Mouse (Mus musculus) layer of hippocampus, adult 2 months (tissue): Measurements from ENCODE around the gene Tmem9b. TPM values are rescaled to one million over a fixed set of nuclear protein-coding genes. Genes with fewer than 3 reads are reported as not detected.
A peak's percentile ranks its signal among the peaks of the same experiment; 100 is the strongest.

Source experiments
- DNase-seq, 2 experiments: peaks; one replicate each; pipeline ENCODE4 v3.0.0; 2022; ENCODE audit warnings: low spot score in 2 of 2
- H3K27ac ChIP-seq: fragments of 200-600 bp; 2 replicates; pipeline ENCODE4 v1.8.1; 2022
- H3K4me3 ChIP-seq: fragments of 200-600 bp; 2 replicates; pipeline ENCODE4 v1.8.1; 2022; ENCODE audit warnings: mild to moderate bottlenecking
- CTCF ChIP-seq: fragments of 200-600 bp; conservative IDR thresholded peaks from 2 replicates; pipeline ENCODE4 v1.8.1; 2022; ENCODE audit warnings: antibody characterized with exemption, mild to moderate bottlenecking, moderate library complexity
- total RNA-seq, 2 experiments: library from RNA; stranded (reverse); gene quantifications; 2 replicates each; pipeline ENCODE4 v1.2.3; 2021

Tmem9b gene
- total RNA-seq, 2 experiments from 2014 or later = 101 to 102 TPM

DNA sequence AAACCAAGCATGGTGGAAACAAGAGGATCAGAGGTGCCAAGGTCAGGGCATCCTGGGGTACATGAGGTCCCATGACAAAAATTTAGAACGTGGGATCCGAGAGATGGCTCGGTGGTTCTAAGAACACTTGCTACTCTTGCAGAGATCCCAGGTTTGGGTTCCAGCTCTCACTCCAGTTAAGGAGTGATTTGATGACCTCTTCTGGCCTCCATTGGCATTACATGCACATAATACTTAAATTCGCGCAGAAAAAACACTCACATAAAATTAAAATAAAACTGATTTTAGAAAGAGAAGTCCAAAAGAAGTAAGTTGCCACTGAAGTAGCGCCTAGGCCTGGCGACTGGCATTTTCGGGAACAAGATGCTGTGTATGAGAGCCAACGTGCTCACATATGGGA, 33.4 kb downstream of the Tmem9b start:
- Histone ChIP-seq H3K4me3 (no peak overlapping the region), H3K27ac (no peak overlapping the region)
- peak; percentile 35 to 59 for DNase-seq
- peak; percentile 85 for TF ChIP-seq CTCF

DNA sequence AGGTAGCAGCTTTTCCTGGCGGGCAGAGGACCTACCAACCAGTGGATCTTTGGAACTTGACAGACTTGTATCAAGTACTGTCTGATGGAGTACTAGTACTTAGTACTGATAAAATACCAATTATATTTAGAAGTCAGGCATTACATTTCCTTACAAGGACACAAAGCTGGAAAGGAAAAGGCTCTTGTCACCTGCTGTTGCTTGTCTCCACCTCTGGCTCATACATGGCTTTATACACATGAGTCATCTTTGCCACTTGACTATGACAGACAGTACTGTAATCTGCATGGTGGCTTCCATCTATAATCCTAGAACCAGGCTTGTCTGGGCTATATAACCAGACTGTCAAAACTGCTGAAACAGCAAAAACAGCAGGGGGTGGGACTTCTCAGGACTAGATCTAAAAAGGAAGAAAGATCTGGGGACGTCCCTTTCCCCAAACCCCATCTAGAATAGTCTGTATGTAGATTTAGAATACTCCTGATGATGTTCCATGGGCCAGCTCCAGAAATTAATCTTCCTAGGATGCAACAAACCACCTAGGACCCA, 39.2 kb downstream of the Tmem9b start:
- DNase-seq = no peak
- H3K27ac ChIP-seq = no peak overlapping the region
- no peak for TF ChIP-seq CTCF
- no peak overlapping the region for H3K4me3 ChIP-seq

DNA sequence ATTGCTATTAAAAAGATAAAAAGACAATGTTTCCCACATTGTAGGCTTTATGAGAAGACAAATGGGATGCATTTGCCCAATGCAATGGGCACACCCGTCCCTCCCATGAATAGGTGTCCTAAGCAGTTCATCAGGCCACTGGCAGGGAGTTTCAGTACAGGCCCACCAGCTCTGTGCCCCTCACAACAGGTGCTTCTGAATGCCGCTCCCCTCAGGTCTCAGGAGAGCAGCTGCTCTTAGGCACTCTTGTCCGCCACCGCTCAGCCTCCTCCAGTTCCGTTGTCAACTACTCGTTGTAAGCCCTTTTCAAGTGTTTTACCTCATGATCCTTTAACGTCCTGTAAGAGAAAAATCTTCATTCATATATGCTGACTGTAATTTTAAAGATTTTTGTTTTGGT, 40.5 kb downstream of the Tmem9b start:
- no peak overlapping the region for H3K27ac ChIP-seq
- DNase-seq = no peak
- no peak for TF ChIP-seq CTCF
- H3K4me3 ChIP-seq = no peak overlapping the region

DNA sequence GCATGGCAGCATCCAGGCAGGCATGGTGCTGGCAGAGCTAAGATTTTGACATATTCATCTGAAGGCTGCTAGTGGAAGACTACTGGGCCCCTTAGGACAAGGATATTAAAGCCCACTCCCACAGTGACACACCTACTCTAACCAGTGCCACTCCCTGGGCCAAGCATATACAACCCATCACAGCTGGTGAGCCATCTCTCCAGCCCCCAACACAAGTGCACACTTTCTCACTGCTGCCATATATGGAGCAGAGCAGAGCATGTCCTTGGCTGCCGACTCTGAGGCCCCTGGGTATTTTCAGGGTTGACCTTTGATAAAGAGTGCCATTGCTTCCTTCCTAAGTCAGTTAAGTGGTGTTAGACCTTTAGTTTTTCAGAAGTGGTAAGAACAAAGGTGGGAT, 42.6 kb downstream of the Tmem9b start:
- Histone ChIP-seq H3K4me3 (no peak overlapping the region), H3K27ac (peak overlapping the region; percentile 64; the same call in 1 of the 2 replicates)
- DNase-seq = no peak
- no peak for TF ChIP-seq CTCF

DNA sequence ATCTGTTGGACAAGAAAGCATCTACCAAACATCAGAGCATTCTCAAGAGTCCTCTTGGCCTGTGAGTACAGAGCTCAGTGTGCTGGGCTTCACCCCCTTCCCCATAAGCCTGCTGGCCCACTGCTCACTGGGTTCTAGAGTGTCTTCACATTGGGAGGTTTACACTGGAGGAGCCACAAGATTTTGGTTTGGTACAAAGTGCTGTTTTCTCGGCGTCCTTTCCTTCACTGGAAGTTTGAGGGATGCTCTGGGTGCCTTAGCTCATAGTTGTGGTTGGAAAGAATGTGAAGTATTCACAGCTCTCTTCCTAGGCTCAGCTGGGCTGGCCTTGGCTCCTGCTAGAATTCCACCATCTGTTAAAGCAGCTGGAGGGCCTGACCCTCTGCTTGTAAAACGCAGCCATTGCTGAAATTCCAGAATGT, 43.7 kb downstream of the Tmem9b start:
- DNase-seq = no peak
- H3K27ac ChIP-seq = peak overlapping the region; percentile 64
- no peak overlapping the region for H3K4me3 ChIP-seq
- no peak for TF ChIP-seq CTCF

DNA sequence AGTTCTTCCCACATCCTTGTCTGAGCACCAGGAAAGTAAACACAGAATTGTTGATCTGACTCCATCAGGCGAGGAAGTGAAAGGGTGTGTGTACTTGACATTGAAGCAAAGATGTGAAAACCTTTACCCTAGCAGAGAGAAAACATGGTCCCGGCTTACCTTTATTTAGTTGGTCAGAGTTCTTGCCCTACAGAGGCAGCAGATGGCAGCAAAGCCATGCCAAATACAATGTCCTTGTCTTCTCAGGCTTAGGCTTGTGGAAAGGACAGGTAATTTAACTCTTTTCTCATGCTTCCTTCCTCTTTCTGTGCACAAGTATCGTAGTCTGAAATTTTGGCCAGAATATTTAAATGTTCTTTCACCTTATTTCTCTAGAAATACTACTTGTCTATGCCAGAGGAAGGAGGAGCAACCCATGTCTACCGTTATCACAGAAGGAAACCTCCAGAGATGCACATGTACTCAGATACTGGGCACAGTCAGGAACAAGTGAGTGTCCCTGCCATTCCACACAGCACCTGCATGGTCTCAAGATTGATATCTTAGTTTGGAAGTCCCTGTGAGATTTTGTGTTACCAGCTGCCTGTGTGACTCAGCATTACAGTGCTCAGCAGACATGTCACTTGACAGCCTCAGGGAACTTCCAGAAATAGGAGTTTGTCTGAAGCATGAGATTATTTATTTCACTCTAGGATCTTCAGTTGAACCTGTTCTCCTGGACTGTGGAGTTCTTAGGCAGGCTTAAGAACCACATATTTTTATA, 45.5 kb downstream of the Tmem9b start:
- peak; percentile 79 for TF ChIP-seq CTCF
- Histone ChIP-seq H3K27ac (peak overlapping the region; percentile 64), H3K4me3 (no peak overlapping the region)
- DNase-seq = peak; percentile 29 to 36

DNA sequence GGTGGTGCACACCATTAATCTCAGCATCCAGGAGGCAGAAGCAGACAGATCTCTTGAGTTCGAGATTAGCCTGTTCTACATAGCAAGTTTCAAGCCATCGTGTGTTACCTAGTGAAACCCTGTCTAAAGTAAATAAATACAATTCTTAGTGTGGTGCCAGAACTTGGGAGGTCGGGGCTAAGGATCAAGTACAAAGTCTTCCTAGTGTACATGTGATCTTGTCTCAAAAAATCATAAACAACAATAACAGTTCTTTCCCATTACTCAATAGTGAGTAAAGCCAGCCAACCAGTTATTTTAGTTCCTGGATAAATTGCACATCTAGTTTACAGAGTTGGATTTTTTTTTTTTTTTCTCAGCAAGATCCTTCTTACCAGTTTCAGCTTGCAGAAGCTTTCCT, 48.2 kb downstream of the Tmem9b start:
- DNase-seq = no peak
- TF ChIP-seq CTCF = no peak
- peak overlapping the region; percentile 73 for H3K4me3 ChIP-seq
- no peak overlapping the region for H3K27ac ChIP-seq

DNA sequence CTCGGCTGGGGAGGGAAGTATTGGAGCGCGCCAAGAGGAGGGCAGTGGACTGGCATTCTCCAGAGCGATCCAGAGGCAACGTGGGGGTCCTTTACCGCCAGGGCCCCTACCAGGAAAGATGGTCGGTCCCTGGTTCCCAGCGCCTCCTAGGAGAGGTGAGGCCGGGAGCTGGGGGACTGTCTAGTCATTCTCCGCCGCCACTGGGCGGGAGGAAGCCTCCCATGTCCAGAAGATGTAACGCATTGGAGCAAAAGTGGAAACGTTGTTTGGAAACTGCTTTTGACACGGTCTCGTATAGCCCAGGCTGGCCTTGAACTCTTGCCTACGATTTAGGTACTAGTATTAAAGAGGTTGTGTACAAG, 48.7 kb downstream of the Tmem9b start:
- Histone ChIP-seq H3K27ac (peak overlapping the region; percentile 80), H3K4me3 (peak overlapping the region; percentile 73)
- TF ChIP-seq CTCF = no peak
- DNase-seq = no peak

DNA sequence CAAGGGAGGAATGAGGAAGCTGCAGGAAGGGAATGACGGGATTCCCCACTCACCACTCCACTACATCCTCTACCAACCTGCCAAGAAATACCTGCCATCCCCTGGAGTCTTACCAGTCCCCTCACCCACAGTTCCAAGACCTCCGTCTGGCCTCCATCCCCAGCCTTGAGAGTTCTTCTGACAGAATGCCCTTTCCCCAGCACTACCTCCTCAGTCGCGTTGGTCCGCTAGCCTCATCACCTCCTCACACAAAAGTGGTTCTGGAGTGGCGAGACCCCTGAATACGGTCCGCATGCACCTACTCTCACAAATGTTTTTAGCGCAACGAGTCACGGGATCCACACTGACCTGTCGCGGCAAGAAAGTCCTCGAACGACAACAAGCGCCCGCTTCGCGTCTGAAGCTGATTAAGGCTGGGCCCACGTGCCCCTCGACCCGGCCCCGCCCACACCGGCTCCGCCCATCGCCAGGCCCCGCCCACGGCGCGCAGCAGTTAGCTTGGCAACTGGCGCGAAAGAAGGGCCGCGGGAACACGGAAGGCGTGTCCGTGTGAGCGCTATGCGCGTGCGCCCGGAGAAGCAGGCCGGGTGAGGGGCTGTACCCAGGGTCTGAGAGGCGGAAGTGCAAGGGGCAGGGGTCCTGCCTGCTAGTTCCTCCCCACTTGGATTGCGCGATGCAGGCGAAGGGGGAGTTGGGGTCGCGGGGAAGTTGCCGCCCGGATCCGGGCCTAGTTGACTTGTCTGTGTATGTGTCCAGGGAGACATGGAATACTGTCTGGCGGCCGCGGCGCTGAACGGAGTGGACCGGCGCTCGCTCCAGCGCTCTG, 49.3 kb downstream of the Tmem9b start, which contains the start of the genes St5 and Akip1:
TSS of gene St5 (minus strand) at position 416 of the 826 bp plus-strand sequence.
TSS of gene Akip1 (plus strand) at position 501 of the 826 bp plus-strand sequence.
- peak; percentile 92 to 93 for DNase-seq
- TF ChIP-seq CTCF = no peak; the same call in 1 of the 2 replicates
- H3K27ac ChIP-seq = peak within 1 kb of the TSS; percentile 80
- peak within 1 kb of the TSS; percentile 73 for H3K4me3 ChIP-seq

DNA sequence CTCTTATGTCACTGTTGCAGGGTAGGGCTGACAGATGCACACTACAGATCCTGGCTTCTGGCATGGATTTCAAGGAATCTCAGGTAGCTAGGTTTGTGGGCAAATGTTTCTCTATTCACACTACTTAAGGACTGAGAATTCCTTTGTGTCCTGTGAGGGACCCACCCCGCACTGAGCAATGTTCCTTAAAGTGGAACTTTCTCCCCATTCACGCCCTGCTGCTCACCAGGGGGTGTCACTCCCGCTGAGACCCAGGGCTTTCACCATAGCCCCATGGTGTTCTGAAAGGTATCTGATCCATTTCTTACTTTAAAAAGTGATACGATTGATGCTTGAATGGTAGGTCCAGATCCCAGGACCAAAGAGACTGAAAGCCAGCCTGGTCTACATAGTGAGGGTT, 50.0 kb downstream of the Tmem9b start:
- TF ChIP-seq CTCF = no peak
- DNase-seq = no peak
- Histone ChIP-seq H3K27ac (no peak overlapping the region), H3K4me3 (peak overlapping the region; percentile 73; the same call in 1 of the 2 replicates)

DNA sequence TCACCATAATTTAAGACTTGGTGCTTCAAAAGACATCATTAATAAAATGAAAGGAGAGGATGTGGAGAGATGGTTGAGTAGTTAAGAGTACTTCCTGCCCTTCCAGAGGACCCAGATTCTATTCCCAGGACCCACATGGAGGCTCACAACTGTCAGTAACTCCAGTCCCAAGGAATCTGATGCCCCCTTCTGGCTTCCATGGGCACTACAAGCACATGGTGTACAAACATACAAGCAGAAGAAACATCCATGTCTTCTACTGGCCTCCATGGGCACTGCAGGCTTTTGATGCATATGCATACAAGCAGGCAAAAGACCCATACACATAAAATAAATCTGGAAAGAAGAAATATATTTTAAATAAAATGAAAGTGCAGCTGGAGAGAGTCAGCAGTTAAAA, 52.5 kb downstream of the Tmem9b start:
- peak; percentile 58 for TF ChIP-seq CTCF

DNA sequence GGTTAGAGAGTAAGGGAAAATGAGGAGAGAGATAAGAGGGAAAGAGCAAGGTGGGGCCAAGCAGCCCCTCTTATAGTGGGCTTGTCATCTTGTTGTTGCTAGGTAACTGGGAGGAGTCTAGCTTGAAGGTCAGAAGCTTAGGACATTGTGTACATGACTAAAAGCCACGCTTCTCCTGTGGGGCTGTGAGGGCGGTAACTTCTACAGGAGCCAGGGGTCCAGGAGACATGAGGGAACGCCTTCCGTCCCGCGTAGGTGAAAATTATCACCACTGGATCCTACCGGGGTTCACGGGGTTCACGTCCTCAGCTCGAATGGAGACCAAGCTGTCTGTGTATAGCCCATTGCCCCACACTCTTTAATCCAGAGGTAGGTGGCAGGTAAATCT, 57.3 kb downstream of the Tmem9b start:
- no peak for TF ChIP-seq CTCF
- Histone ChIP-seq H3K4me3 (no peak overlapping the region), H3K27ac (no peak overlapping the region)
- DNase-seq = no peak

More for the DNA sequence above, 52.5 kb downstream of the Tmem9b start:
- no peak for DNase-seq
- Histone ChIP-seq H3K4me3 (no peak overlapping the region), H3K27ac (no peak overlapping the region)

DNA sequence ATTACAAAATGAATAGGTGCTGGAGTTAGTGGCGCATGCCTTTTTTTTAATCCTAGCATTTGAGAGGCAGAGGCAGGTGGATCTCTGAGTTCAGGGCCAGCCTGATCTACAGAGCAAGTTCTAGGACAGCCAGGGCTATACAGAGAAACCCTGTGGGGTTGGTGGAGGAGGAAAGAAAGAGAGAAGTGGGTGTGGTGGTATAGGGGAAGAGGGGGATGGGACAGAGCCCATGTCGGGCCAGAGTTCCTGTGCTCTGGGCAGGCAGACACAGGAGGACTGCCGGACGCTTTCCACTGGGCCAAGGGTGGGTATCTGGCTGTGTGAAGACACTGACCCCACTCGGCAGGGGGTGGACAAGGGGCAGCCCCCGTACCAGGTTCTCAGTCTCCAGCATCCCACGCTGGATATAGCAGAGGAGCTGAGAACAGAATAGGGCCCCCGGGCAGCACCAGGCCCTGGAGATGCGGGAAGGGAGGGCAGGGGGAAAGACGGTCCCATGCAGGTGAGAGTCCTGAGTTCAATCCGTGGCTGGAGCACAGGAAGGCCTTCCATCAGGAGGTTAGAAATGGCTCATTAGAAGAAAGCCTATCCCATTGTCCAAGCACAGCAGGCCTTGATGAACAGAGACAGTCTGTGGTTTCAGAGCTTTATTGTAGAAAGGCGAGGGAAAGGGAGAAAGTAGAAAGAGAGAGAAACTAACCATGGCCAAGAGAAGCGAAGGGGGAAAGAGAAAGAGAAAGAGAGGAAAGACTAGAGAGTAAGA, 57.9 kb downstream of the Tmem9b start:
- H3K4me3 ChIP-seq = no peak overlapping the region
- no peak for TF ChIP-seq CTCF
- no peak overlapping the region for H3K27ac ChIP-seq
- DNase-seq = no peak
